Comparison of ENCODE assay signal across 11 mouse cellular contexts in the genomic region with DNA sequence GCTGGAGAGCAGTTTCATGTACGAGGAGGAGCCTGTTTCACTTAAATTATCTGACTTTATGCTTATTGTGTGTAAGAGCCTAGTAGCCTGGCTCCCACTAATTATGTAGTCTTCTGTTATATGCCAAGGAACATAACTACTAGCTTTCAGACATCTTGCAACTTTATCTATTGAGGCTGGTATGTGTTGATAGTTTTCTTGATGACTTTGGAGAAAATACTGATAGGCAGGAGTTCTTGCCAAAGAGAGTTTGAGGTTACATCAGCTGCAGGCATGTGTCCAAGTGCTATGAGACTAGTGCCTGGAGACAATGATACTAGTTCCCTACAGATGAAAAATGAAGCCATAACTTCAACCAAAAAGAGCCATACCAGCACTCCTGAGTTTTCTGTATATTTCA.
DNase-seq lines count a peak whose midpoint lies in the region.
"Had no signal": no experiment of that assay in that cellular context is flagged by ENCODE, and none has a peak within 500 bp of the region (broad histone marks: within the 10 kb centered on the region; RNA-seq: fewer than 3 reads in every experiment).

No protein-coding gene starts in this region.

- intact Hi-C loops in heart, postnatal 10 days (cut with DNase I): no loop called here
- intact Hi-C loops in left cerebral cortex, postnatal 14 days (cut with DNase I): no loop called here

- peak; percentile 16 to 27 for DNase-seq in adrenal gland, postnatal 36 days
- no peak for DNase-seq in adrenal gland, adult 8-10 months
- DNase-seq in urinary bladder, postnatal 25 days (ENCODE audit: low spot score): peak; percentile 21
- DNase-seq in urinary bladder, postnatal 10 days (ENCODE audit: low spot score): no peak
- DNase-seq in heart, postnatal 10 days: peak; percentile 76 to 82
- DNase-seq in left cerebral cortex, postnatal 14 days (ENCODE audit: low spot score in 2 of 2): no peak
- DNase-seq in frontal cortex, postnatal 25 days (ENCODE audit: low spot score in 2 of 2): no peak
- DNase-seq in kidney, adult 11 months: no peak
- DNase-seq: B cell, adult 2 months; embryo, embryonic 11 days; thymus, postnatal 4 days had no signal

Comparison
In these comparisons a context has a peak if more than half of its experiments do, and no peak if none do; other contexts are left out.
1. DNase-seq: peak in adrenal gland, postnatal 36 days (2 of 2), urinary bladder, postnatal 25 days (single experiment) and heart, postnatal 10 days (2 of 2); none in adrenal gland, adult 8-10 months (single experiment), urinary bladder, postnatal 10 days (single experiment), left cerebral cortex, postnatal 14 days (0 of 2), frontal cortex, postnatal 25 days (0 of 2) and kidney, adult 11 months (single experiment).